Mouse (Mus musculus) stomach, postnatal 0 days (tissue): ENCODE results near the gene Usp9y. TPM values are rescaled to one million over a fixed set of nuclear protein-coding genes. Genes with fewer than 3 reads are reported as not detected.

Source experiments
- ATAC-seq: fragments of 200-750 bp; cut with Nextera tagmentation; 2 replicates; pipeline ENCODE4 v1.8.0; 2017; ENCODE audit not compliant: low FRiP score, low TSS enrichment
- DNase-seq: peaks from one replicate; pipeline ENCODE4 v3.0.0-alpha.2; 2016; ENCODE audit warnings: low spot score
- H3K27ac ChIP-seq: fragments of 300-500 bp; sonication (generic); replicated peaks from 2 replicates; pipeline ENCODE4 v1.5.1; 2014; ENCODE audit warnings: mild to moderate bottlenecking, control low read depth
- H3K27me3 ChIP-seq: fragments of 300-500 bp; sonication (generic); 2 replicates; pipeline ENCODE4 v1.6.1; 2014; ENCODE audit warnings: low read length; ENCODE audit not compliant: control insufficient read depth, insufficient read depth
- H3K36me3 ChIP-seq: fragments of 300-500 bp; sonication (generic); 2 replicates; pipeline ENCODE4 v1.6.1; 2014; ENCODE audit warnings: low read length, mixed read lengths; ENCODE audit not compliant: control insufficient read depth, insufficient read depth
- H3K4me1 ChIP-seq: fragments of 300-500 bp; sonication (generic); replicated peaks from 2 replicates; pipeline ENCODE4 v1.6.1; 2014; ENCODE audit warnings: antibody characterized with exemption; ENCODE audit not compliant: control insufficient read depth, insufficient read depth
- H3K4me2 ChIP-seq: fragments of 300-500 bp; sonication (generic); replicated peaks from 2 replicates; pipeline ENCODE4 v1.6.1; 2014; ENCODE audit warnings: low read depth, mild to moderate bottlenecking, control low read depth, moderate library complexity
- H3K4me3 ChIP-seq: fragments of 300-500 bp; sonication (generic); 2 replicates; pipeline ENCODE4 v1.5.1; 2014; ENCODE audit warnings: low read depth, low read length, control low read depth
- H3K9ac ChIP-seq: fragments of 300-500 bp; sonication (generic); 2 replicates; pipeline ENCODE4 v1.6.1; 2014; ENCODE audit warnings: mild to moderate bottlenecking, low read length, control low read depth, mixed read lengths
- H3K9me3 ChIP-seq: fragments of 300-500 bp; sonication (generic); 2 replicates; pipeline ENCODE4 v1.6.1; 2016; ENCODE audit warnings: low read length; ENCODE audit not compliant: control insufficient read depth
- CTCF ChIP-seq: IDR thresholded peaks from 2 replicates; pipeline ENCODE4 v1.5.1; 2016; ENCODE audit warnings: antibody characterized with exemption, low read depth, mild to moderate bottlenecking, moderate library complexity
- EP300 ChIP-seq: optimal IDR thresholded peaks from 2 replicates; pipeline ENCODE3; 2016; ENCODE audit warnings: antibody characterized with exemption
- WGBS: fragments of 180-500 bp; shearing (Covaris S2); extraction: QIAGEN DNeasy Blood & Tissue Kit; methylation state at CpG from one replicate; pipeline ENCODE4 v1.1.7; 2014; 5-methylcytosine and 5-hydroxymethylcytosine counted together
- polyA plus RNA-seq: library from polyadenylated mRNA; unstranded; fragments of >200 nt; fragmentation: Nextera tagmentation; extraction: Ambion mirVana; gene quantifications from 2 replicates; pipeline ENCODE4 v1.2.1, GENCODE M21; 2015

Usp9y gene
- not detected in 2 replicates for polyA plus RNA-seq

DNA sequence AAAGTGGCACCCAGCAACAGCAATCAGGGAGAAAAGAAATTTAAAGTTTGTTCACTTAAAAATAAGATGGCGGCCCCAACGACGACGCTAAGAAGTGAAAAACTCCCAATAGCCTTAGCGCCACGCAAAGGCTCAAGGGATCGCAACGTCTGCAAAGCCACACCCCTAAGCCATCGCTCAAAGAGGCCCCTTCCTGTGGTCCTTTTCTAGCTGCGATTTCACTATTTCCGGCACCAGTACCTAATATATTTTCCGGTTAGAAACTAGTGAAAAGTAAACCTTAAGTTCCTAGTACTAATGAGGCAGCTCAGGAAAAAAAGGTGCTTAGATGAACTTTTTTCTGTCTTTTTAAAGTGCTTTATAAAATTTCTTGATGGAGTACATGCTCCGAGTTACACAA, at the start of gene Usp9y:
TSS of gene Usp9y (minus strand) at position 101 of the 400 bp plus-strand sequence.
- ATAC-seq (no peak), DNase-seq (no peak)
- Histone ChIP-seq H3K4me3 (no peak within 1 kb of the TSS), H3K4me2 (no peak within 1 kb of the TSS), H3K4me1 (no peaks in the 10 kb centered on the region), H3K9me3 (no peaks in the 10 kb centered on the region), H3K27ac (no peak within 1 kb of the TSS), H3K9ac (no peak within 1 kb of the TSS), H3K27me3 (no peaks in the 10 kb centered on the region), H3K36me3 (no peaks in the 10 kb centered on the region)
- WGBS, result 88% methylated on average over 11 of the region's 13 CpGs
- TF ChIP-seq CTCF (no peak), EP300 (no peak)

- no peak for ATAC-seq
- Histone ChIP-seq H3K4me2 (no peak overlapping the region), H3K27me3 (no peaks in the 10 kb centered on the region), H3K36me3 (no peaks in the 10 kb centered on the region), H3K4me3 (no peak overlapping the region), H3K9ac (no peak overlapping the region), H3K4me1 (no peaks in the 10 kb centered on the region), H3K9me3 (no peaks in the 10 kb centered on the region), H3K27ac (no peak overlapping the region)
- TF ChIP-seq EP300 (no peak), CTCF (no peak)
- DNase-seq, result no peak
These were observed 165.9 kb downstream of the Usp9y start for GRCm38 (mm10) chrY:1293708-1294107.

GRCm38 (mm10) chrY:1286171-1286795, 173.3 kb downstream of the Usp9y start, which contains the start of gene Ddx3y:
Gene Ddx3y, minus strand, starts transcription at chrY:1286629.
- H3K4me2 ChIP-seq, result no peak within 1 kb of the TSS; the same call in 1 of the 2 replicates
- peak; percentile 68 for DNase-seq
- 3% methylated on average over 31 of the region's 31 CpGs for WGBS
- peak; percentile 87; the same call in 1 of the 2 replicates for ATAC-seq
- peak within 1 kb of the TSS; percentile 47 for H3K9ac ChIP-seq
- no peaks in the 10 kb centered on the region for H3K36me3 ChIP-seq
- H3K4me3 ChIP-seq, result peak within 1 kb of the TSS; percentile 40
- no peaks in the 10 kb centered on the region for H3K4me1 ChIP-seq
- H3K9me3 ChIP-seq, result no peaks in the 10 kb centered on the region
- H3K27me3 ChIP-seq, result no peaks in the 10 kb centered on the region
- peak within 1 kb of the TSS; percentile 74; the same call in 1 of the 2 replicates for H3K27ac ChIP-seq
- no peak for TF ChIP-seq CTCF
- no peak for TF ChIP-seq EP300

- H3K36me3 ChIP-seq, result no peaks in the 10 kb centered on the region
- no peaks in the 10 kb centered on the region for H3K9me3 ChIP-seq
- peak overlapping the region; percentile 74; the same call in 1 of the 2 replicates for H3K27ac ChIP-seq
- H3K9ac ChIP-seq, result peak overlapping the region; percentile 47; the same call in 1 of the 2 replicates
- ATAC-seq (no peak), DNase-seq (peak; percentile 24)
- TF ChIP-seq EP300 (no peak), CTCF (no peak)
- no peak overlapping the region; the same call in 1 of the 2 replicates for H3K4me2 ChIP-seq
- 8% methylated on average over 5 of the region's 12 CpGs for WGBS
- H3K4me3 ChIP-seq, result peak overlapping the region; percentile 40
- H3K4me1 ChIP-seq, result no peaks in the 10 kb centered on the region
- H3K27me3 ChIP-seq, result no peaks in the 10 kb centered on the region
These were observed 173.8 kb downstream of the Usp9y start for GRCm38 (mm10) chrY:1285735-1286134.

Other genes with a start within 250 kb of the Usp9y start
- gene Uty, start 214.0 kb downstream of the Usp9y start, polyA plus RNA-seq, result not detected in 2 replicates
- not detected in 2 replicates for gene Ddx3y, start 173.2 kb downstream of the Usp9y start, polyA plus RNA-seq